Mouse (Mus musculus): Measurements from ENCODE around the gene Olfr921. TPM values are rescaled to one million over a fixed set of nuclear protein-coding genes. Genes with fewer than 3 reads are reported as not detected.

The Olfr921 gene
- polyA plus RNA-seq, 1 experiment from 2014 or later, result not detected

GRCm38 (mm10) chr9:38815458-38815986 lies 42.7 kb downstream of the Olfr921 start:
- H3K4me3 ChIP-seq (ENCODE audit: low read length), result no peak overlapping the region
- ATAC-seq (ENCODE audit: low FRiP score, low TSS enrichment), result no peak
- 89% methylated on average over 1 of the region's 1 CpGs for WGBS

GRCm38 (mm10) chr9:38826245-38826644 lies 53.4 kb downstream of the Olfr921 start, which contains the start of gene Olfr923:
TSS of gene Olfr923 (plus strand) at chr9:38826545.
- Histone ChIP-seq H3K9ac (ENCODE audit: low read depth, low read length) (no peak within 1 kb of the TSS), H3K27me3 (ENCODE audit: control insufficient read depth, insufficient read depth, low read length) (no peaks in the 10 kb centered on the region)
- WGBS, result 95% methylated on average over 1 of the region's 1 CpGs

More at GRCm38 (mm10) chr9:38815458-38815986, 42.7 kb downstream of the Olfr921 start:
- no peak overlapping the region for H3K4me2 ChIP-seq (replicated peaks; ENCODE audit: low read depth, low read length)
- H3K9me3 ChIP-seq (ENCODE audit: control insufficient read depth, low read length), result no peaks in the 10 kb centered on the region
- H3K27ac ChIP-seq (ENCODE audit: low read depth, low read length), result no peak overlapping the region
- H3K4me1 ChIP-seq (ENCODE audit: control insufficient read depth, insufficient read depth, low read length), result no peaks in the 10 kb centered on the region
- H3K9ac ChIP-seq (ENCODE audit: low read depth, low read length), result no peak overlapping the region
- no peaks in the 10 kb centered on the region for H3K27me3 ChIP-seq (ENCODE audit: control insufficient read depth, insufficient read depth, low read length)
- no peaks in the 10 kb centered on the region for H3K36me3 ChIP-seq (ENCODE audit: control insufficient read depth, insufficient read depth, low read length)

More at GRCm38 (mm10) chr9:38826245-38826644, 53.4 kb downstream of the Olfr921 start, which contains the start of gene Olfr923:
- Histone ChIP-seq H3K4me2 (replicated peaks; ENCODE audit: low read depth, low read length) (no peak within 1 kb of the TSS), H3K4me1 (ENCODE audit: control insufficient read depth, insufficient read depth, low read length) (no peaks in the 10 kb centered on the region), H3K27ac (ENCODE audit: low read depth, low read length) (no peak within 1 kb of the TSS), H3K36me3 (ENCODE audit: control insufficient read depth, insufficient read depth, low read length) (no peaks in the 10 kb centered on the region), H3K9me3 (ENCODE audit: control insufficient read depth, low read length) (no peaks in the 10 kb centered on the region), H3K4me3 (ENCODE audit: low read length) (no peak within 1 kb of the TSS)
- ATAC-seq (ENCODE audit: low FRiP score, low TSS enrichment), result no peak

Other genes starting within 250 kb of the Olfr921 start
- gene Olfr910, start 235.2 kb upstream of the Olfr921 start, polyA plus RNA-seq (2014; fragmentation: Nextera tagmentation; extraction: Ambion mirVana), result not detected in 2 replicates
- gene Olfr912, start 192.9 kb upstream of the Olfr921 start, polyA plus RNA-seq (2014; fragmentation: Nextera tagmentation; extraction: Ambion mirVana), result not detected in 2 replicates
- not detected in 2 replicates for gene Olfr913, start 180.3 kb upstream of the Olfr921 start, polyA plus RNA-seq (2014; fragmentation: Nextera tagmentation; extraction: Ambion mirVana)
- not detected in 2 replicates for gene Olfr914, start 168.0 kb upstream of the Olfr921 start, polyA plus RNA-seq (2014; fragmentation: Nextera tagmentation; extraction: Ambion mirVana)
- not detected in 2 replicates for gene Olfr916, start 113.2 kb upstream of the Olfr921 start, polyA plus RNA-seq (2014; fragmentation: Nextera tagmentation; extraction: Ambion mirVana)
- not detected in 2 replicates for gene Olfr917, start 107.2 kb upstream of the Olfr921 start, polyA plus RNA-seq (2014; fragmentation: Nextera tagmentation; extraction: Ambion mirVana)
- gene Olfr918, start 98.5 kb upstream of the Olfr921 start, polyA plus RNA-seq (2014; fragmentation: Nextera tagmentation; extraction: Ambion mirVana), result not detected in 2 replicates
- gene Olfr919, start 69.4 kb upstream of the Olfr921 start, polyA plus RNA-seq (2014; fragmentation: Nextera tagmentation; extraction: Ambion mirVana), result not detected in 2 replicates
- gene Vwa5a, start 54.8 kb upstream of the Olfr921 start, polyA plus RNA-seq (2014; fragmentation: Nextera tagmentation; extraction: Ambion mirVana), result 11.5 and 19.9 TPM in 2 replicates
- 0.05 TPM in 1 of 2 replicates, not detected in the other for gene Olfr920, start 20.8 kb upstream of the Olfr921 start, polyA plus RNA-seq (2014; fragmentation: Nextera tagmentation; extraction: Ambion mirVana)
- not detected in 2 replicates for gene Olfr922, start 41.5 kb downstream of the Olfr921 start, polyA plus RNA-seq (2014; fragmentation: Nextera tagmentation; extraction: Ambion mirVana)
- gene Olfr923, start 53.5 kb downstream of the Olfr921 start, polyA plus RNA-seq (2014; fragmentation: Nextera tagmentation; extraction: Ambion mirVana), result not detected in 2 replicates
- gene Olfr924, start 71.4 kb downstream of the Olfr921 start, polyA plus RNA-seq (2014; fragmentation: Nextera tagmentation; extraction: Ambion mirVana), result not detected in 2 replicates
- not detected in 2 replicates for gene Olfr26, start 82.0 kb downstream of the Olfr921 start, polyA plus RNA-seq (2014; fragmentation: Nextera tagmentation; extraction: Ambion mirVana)
- not detected in 2 replicates for gene Olfr926, start 104.1 kb downstream of the Olfr921 start, polyA plus RNA-seq (2014; fragmentation: Nextera tagmentation; extraction: Ambion mirVana)
- not detected in 2 replicates for gene Olfr930, start 156.7 kb downstream of the Olfr921 start, polyA plus RNA-seq (2014; fragmentation: Nextera tagmentation; extraction: Ambion mirVana)
- gene Olfr933, start 199.2 kb downstream of the Olfr921 start, polyA plus RNA-seq (2014; fragmentation: Nextera tagmentation; extraction: Ambion mirVana), result not detected in 2 replicates
- gene Olfr934, start 215.2 kb downstream of the Olfr921 start, polyA plus RNA-seq (2014; fragmentation: Nextera tagmentation; extraction: Ambion mirVana), result not detected in 2 replicates
- not detected in 2 replicates for gene Olfr935, start 226.6 kb downstream of the Olfr921 start, polyA plus RNA-seq (2014; fragmentation: Nextera tagmentation; extraction: Ambion mirVana)